Mouse (Mus musculus) adrenal gland, adult (tissue): ENCODE data around the gene Uhrf1.

Source experiments
- DNase-seq, 2 experiments: peaks; one replicate each; pipeline ENCODE4 v3.0.0; 2022 to 2023; ENCODE audit warnings: low spot score in 1 of 2; ENCODE audit not compliant: inconsistent age in 2 of 2

The Uhrf1 gene

DNA sequence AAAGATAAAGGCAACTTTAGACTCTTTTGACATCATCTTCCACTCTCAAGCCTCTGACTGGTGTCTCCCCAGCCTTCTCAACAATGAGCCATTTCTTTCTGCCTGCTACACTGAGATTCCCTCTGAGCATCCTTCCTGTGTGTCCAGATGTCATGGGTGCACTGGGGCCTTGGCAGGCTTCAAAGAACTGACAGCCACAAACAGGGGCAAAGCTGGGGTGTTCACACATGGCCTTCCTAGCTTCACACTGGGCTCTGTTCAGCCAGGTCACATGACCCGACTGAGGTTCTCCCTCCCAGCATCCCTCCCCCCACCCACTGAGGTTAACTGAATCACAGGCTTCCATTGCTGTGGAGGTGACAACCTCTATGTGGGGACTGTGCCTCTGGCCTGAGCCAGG, 6.9 kb upstream of the Uhrf1 start:
- no peak for DNase-seq

GRCm38 (mm10) chr17:56298238-56298637, 4.9 kb upstream of the Uhrf1 start:
- DNase-seq = no peak

- no peak for DNase-seq
Measured at GRCm38 (mm10) chr17:56300186-56300585, 2.9 kb upstream of the Uhrf1 start, which contains the start of gene Arrdc5. TSS of gene Arrdc5 (minus strand) at chr17:56300286.

- DNase-seq = peak; percentile 47 to 69
Measured at GRCm38 (mm10) chr17:56302363-56302996, 641 bp upstream of the Uhrf1 start.

GRCm38 (mm10) chr17:56303847-56304586, 896 bp downstream of the Uhrf1 start:
- DNase-seq = peak; percentile 95 to 98

DNA sequence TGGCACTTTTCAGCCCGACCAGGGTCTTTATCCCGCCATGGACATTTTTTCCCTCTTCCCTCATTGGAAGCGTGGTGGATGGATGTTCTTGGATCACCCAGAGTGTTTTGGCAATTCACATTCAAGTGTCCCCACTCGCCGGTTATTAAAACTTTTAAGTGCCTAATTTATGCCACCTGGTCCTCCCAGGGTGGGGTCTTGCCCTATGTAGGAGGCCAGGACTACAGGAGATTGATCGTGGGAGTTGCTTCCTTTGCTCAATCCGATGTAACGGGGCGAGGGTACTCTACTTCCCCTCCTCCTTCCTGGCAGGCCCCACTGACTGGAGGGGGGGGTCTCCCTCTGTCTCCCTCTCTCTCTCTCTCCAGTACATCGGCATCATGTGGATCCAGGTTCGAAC, 1.6 kb downstream of the Uhrf1 start:
- DNase-seq = peak in 1 of 2 experiments; percentile 36

- DNase-seq = no peak
Measured at GRCm38 (mm10) chr17:56305156-56305555, 2.0 kb downstream of the Uhrf1 start.

DNA sequence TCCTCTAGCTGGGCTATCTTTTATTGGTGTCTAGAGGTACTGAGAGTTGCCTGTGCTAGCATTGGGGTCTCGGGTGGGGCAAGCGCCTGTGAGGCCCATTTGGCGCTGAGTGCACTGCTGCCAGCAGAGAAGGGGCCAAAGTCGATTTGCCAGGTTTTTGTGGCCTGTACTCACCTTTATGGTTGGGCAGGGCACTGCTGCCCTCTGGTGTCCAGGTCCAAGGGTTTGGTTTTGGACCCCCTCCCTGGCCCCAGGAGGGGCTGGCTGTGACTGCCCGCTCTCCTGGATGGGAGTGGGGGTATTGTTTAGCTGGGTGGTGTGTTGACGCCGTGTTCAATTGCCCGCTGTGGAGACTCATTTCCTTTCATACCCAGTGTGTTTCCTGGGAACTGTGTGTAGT, 2.7 kb downstream of the Uhrf1 start:
- DNase-seq = peak in 1 of 2 experiments; percentile 51

DNA sequence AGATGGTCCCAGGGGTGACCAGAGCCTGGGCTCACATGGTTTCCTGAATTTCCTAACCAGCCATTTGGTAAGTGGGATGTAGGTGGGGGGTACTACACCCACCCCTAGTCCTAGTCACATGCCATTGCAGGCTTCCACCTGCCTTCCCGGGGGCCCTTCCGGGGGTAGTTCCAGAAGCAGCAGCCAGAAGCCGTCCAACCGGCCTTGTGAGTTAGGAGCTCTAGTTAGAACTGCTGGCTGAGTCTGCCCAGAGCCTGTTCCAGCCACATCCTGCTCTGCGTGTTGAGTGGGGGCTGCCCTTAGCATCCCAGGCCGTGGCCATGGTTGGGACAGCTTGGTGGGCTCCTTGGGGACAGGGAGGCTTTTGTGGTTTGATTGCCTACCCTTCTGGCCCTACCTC, 5.0 kb downstream of the Uhrf1 start:
- no peak for DNase-seq

DNA sequence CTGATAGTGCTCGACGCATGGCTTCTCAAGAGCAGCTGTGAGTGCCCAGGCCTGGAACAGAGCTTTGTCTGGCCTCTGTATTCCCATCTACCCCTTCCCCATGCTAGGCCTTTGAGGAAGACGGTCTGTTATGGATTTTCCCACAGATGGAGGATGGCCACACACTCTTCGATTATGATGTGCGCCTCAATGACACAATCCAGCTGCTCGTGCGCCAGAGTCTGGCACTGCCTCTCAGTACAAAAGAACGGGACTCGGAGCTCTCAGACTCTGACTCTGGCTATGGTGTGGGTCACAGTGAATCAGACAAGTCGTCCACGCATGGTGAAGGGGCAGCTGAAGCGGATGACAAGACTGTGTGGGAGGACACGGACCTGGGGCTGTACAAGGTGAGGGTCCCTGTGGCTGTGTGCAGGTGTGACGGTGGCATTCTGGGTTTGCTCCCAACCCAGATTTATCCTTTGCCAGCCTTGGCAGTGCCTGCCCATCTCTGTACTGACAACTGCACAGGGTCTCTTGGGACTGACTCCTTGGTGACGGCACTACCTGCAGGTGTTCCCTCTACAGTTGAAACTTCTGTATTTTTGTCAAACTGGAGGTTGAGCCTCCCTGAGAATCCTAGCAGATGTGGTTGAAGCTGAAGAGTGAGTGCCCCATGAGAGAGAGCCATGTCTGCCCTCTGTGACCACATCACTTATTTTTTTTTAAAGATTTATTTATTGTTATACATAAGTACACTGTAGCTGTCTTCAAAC, 6.2 kb downstream of the Uhrf1 start:
- DNase-seq = no peak

DNA sequence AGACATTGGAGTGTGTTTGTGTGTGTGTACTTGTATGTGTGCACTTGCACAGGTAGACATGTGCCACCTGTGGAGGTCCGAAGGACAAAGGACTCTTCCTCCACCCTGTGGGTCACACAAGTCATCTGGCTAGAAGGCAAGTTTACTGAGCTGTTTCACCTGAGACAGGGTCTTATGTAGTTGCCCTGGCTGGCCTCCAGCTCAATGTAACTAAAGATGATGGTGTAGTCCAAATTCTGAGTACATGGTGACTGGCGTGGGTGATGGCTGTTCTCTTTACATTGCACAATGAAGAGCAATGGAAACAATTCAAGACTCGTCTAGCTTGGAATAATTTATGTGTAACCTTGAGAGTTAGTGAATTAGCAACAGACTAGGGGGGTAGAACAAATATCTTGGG, 21.3 kb downstream of the Uhrf1 start:
- no peak for DNase-seq

- peak; percentile 100 for DNase-seq
Measured at GRCm38 (mm10) chr17:56325450-56326152, 22.5 kb downstream of the Uhrf1 start, which contains the start of gene Kdm4b. TSS of gene Kdm4b (plus strand) at chr17:56326062.

- no peak for DNase-seq
Measured at GRCm38 (mm10) chr17:56326153-56327147, 23.3 kb downstream of the Uhrf1 start.

- DNase-seq = peak; percentile 55 to 82
Measured at GRCm38 (mm10) chr17:56329267-56329666, 26.1 kb downstream of the Uhrf1 start.

- no peak for DNase-seq
Measured at GRCm38 (mm10) chr17:56330345-56330744, 27.2 kb downstream of the Uhrf1 start.

DNA sequence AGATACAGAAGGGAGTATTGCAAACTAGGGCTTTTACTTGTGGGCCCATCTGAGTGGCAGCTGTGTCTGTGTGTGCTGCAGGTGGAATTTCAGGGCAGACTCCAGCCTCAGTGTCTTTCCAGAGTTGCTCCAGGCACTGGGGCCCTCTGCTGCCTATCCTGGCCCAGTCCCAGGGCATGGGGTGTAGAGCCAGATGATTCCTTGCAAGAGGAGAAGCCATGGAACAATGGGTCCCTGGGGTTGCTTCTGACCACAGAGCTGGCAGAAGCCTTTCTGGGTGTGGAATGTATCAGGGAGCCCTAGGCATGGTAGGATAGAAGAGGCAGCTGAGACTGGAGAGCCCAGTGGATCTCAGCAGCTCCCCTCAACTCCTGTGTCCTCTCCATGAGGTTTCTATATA, 28.1 kb downstream of the Uhrf1 start:
- DNase-seq = peak in 1 of 2 experiments; percentile 66

DNA sequence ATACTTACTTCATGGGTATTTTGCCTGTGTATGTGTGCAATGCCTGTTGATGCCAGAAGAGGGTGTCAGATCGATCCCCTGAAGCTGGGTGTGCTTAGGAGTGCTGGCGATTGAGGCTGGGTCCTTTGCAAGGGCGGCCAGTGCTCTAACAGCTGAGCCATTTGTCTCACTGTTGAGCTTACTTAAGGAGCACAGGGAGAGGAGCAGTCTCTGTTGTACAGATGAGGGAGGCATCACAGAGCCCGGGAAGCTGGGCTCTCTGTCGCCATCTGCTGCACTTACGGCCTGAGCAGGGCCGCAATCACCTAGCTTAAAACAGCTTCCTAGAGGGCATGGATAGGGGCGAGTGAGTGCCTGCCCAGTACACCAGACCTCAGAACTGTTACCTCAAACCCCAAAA, 29.9 kb downstream of the Uhrf1 start:
- no peak for DNase-seq

- DNase-seq = peak; percentile 58 to 87
Measured at GRCm38 (mm10) chr17:56337190-56337589, 34.1 kb downstream of the Uhrf1 start.

GRCm38 (mm10) chr17:56337791-56338190, 34.7 kb downstream of the Uhrf1 start:
- DNase-seq = no peak

DNA sequence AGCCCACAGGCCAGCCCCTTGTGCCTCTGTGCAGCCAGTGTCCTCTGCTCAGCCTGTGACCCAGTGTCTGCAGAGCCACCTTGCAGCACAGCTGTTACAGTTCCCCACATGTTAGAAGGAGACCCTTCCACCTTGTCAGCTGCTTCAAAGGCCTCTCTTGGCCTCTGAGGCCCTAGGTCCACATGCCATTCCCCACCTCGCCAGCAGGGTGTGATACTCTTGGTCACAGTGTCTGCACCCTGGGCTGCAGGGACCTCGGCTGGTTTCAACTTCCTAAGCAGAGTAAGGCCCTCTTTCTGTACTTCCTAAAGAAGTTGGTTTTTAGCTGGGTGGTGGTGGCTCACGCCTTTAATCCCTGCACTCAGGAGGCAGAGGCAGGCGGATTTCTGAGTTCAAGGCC, 35.8 kb downstream of the Uhrf1 start:
- peak in 1 of 2 experiments; percentile 71 for DNase-seq
